Mouse (Mus musculus) retina, postnatal 1 day (tissue): Measurements from ENCODE around the gene Abhd6.
"Not testable (repeated sequence)": the region's sequence is repeated elsewhere in the genome, so short reads cannot be mapped to it uniquely, and the experiment has no call there.

Experiments used
- DNase-seq: peaks from one replicate; pipeline ENCODE4 v3.0.0-alpha.2; 2012

The Abhd6 gene

DNA sequence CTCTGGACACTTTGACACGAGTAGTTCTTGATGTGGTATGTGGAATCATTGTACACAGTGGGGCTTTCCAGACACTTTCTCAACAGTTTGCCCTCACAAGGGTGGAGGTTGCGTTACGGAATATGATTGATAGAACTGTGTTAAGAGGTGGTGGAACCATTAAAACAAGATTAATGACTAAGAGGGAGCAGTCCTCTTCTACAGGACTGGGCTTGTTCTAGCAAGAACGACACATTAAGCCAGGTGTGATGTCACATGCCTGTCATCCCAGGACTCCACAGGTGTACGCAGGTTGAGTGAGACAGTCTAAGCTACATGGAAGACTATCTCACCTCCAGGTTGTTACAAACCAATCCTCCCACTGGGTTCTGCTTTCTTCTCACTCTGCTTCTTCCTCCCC lies 3.3 kb upstream of the Abhd6 start:
- DNase-seq, result no peak

- DNase-seq, result no peak
Observed at GRCm38 (mm10) chr14:8000247-8000646, 2.5 kb upstream of the Abhd6 start.

GRCm38 (mm10) chr14:8000831-8001685 lies 1.6 kb upstream of the Abhd6 start:
- DNase-seq, result no peak

DNA sequence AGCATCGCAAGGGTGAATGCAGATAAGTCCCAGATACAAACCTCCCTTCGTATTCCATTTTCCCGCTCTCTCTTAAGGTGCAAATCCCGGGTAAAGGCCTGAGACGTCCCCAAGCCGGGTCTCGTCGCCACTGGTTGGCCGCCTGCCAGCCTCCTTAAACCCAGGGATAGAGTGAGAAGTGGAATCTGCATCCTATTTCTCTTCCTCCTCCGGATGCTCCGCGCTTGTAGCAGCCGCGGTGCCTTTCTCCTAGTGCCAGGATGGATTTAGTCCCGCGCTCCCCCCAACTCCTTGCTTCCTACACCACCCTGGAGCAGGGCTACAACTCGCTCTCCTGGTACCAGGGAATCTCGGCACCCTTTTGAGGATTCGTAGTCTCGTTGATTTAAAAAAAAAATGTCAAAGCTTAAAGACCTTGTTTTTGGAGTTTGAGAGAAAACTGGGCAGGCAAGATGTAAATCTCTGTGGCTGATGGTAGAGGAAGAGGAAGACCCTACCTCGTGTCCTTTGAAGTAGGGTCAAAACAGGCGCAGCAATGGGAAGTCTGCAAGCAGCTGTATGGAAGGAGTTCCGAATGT lies 480 bp downstream of the Abhd6 start:
- no peak for DNase-seq

GRCm38 (mm10) chr14:8003727-8004670 lies 1.3 kb downstream of the Abhd6 start:
- no peak for DNase-seq

DNA sequence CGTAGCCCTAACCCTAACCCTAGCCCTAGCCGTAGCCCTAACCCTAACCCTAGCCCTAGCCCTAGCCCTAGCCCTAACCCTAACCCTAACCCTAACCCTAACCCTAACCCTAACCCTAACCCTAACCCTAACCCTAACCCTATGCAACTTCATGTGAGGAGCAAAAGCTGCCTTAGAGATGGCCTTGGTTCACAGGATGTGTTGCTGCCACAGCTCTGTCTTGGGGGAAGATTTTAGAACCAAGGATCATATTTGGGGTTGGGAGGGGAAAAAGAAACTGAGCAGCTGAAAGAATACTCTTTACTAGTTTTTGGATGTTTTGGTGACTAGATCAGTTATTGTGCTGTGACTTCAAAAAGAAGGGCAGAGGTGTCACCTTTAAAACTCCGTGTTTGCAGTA lies 3.4 kb downstream of the Abhd6 start:
- not testable (repeated sequence) for DNase-seq

DNA sequence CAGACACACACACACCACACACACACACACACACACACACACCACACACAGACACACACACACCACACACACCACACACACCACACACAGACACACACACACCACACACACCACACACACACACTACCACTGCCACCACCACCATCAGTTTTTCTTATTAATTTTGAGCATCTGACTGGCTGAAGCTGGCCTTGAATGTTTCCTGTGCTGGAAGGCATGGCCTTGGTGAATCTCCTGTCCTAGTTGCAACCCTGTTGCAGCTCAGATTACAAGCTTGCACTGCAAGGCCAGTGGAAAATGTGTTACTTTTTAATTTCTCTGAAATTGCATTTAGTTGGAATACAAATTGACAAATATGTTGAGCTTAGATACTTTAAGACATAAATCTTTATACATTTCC lies 4.4 kb downstream of the Abhd6 start:
- DNase-seq, result no peak

- no peak for DNase-seq
Observed at GRCm38 (mm10) chr14:8007486-8007885, 4.8 kb downstream of the Abhd6 start.

- no peak for DNase-seq
Observed at GRCm38 (mm10) chr14:8007923-8008322, 5.2 kb downstream of the Abhd6 start.

- no peak for DNase-seq
Observed at GRCm38 (mm10) chr14:8011297-8011696, 8.6 kb downstream of the Abhd6 start.

GRCm38 (mm10) chr14:8011938-8012337 lies 9.2 kb downstream of the Abhd6 start:
- DNase-seq, result no peak

GRCm38 (mm10) chr14:8015756-8016155 lies 13.1 kb downstream of the Abhd6 start:
- no peak for DNase-seq

- DNase-seq, result no peak
Observed at GRCm38 (mm10) chr14:8016276-8016675, 13.6 kb downstream of the Abhd6 start.

- no peak for DNase-seq
Observed at GRCm38 (mm10) chr14:8016951-8017350, 14.2 kb downstream of the Abhd6 start.

- DNase-seq, result no peak
Observed at GRCm38 (mm10) chr14:8020011-8020410, 17.3 kb downstream of the Abhd6 start.

- no peak for DNase-seq
Observed at GRCm38 (mm10) chr14:8020546-8020945, 17.8 kb downstream of the Abhd6 start.

DNA sequence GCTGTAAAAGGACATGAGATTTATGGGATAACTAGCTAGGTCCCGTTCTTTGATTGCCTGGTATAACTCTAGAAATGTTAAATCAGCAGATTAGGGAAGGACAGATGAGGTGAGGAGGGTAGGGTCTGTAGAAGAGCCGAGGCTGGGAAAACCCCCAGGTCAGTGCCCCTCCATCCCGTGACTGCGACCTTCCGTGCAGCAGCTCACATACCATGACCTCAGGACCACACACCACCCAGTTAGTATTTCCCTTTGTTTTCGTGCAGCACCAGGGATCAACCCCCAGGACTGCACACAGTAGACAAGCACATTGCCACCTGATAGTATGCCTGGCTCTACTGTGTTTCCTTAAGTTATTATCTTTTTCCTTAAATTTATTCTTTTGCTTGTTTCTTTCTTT lies 21.8 kb downstream of the Abhd6 start:
- DNase-seq, result no peak

DNA sequence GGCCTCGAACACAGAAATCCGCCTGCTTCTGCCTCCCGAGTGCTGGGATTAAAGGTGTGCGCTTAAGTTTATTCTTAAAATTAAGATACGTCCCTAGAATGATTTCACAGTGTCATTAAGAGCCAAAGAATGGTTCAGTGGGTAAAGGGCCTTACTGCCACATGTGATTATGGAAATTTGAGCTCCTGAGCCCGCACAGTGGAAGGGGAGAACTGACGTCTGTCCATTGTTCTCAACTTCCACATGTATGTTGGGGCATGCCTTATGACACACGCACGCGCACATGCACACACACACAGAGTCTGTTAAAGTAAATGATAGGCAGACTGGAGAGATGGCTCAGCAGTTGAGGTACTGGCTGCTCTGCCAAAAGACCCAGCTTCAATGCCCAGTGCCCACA lies 22.2 kb downstream of the Abhd6 start:
- DNase-seq, result no peak

GRCm38 (mm10) chr14:8026769-8027531 lies 24.2 kb downstream of the Abhd6 start:
- no peak for DNase-seq

GRCm38 (mm10) chr14:8028086-8028485 lies 25.4 kb downstream of the Abhd6 start:
- DNase-seq, result no peak

DNA sequence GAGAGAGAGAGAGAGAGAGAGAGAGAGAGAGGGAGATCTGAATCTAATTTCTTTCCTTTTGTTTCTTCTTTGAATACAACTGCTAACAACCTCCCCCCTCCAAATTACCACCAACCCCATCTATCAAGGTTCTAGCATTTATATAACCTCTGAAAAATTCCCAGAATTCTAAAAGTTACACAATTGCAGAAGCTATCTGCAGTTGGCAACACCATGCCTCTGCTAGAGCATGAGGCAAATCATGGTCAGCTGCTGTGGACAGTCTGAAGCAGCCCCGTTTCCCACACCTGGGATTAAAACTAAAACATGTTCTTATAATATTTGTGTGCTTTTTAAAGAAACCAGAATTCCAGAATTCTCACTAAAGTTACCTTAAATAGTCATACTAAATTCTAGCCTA lies 27.1 kb downstream of the Abhd6 start:
- DNase-seq, result no peak

- DNase-seq, result peak; percentile 53
Observed at GRCm38 (mm10) chr14:8030535-8030934, 27.8 kb downstream of the Abhd6 start.
